Mouse (Mus musculus) heart, embryonic 15.5 days (tissue): Measurements from ENCODE around the gene Milr1. TPM values are rescaled to one million over a fixed set of nuclear protein-coding genes. Genes with fewer than 3 reads are reported as not detected.

ENCODE experiments used
- ATAC-seq: fragments of 200-750 bp; cut with Nextera tagmentation; replicated peaks from 2 replicates; pipeline ENCODE4 v1.8.0; 2017; ENCODE audit warnings: low read depth, moderate TSS enrichment; ENCODE audit not compliant: insufficient number of reproducible peaks, insufficient read depth, low FRiP score
- H3K27ac ChIP-seq: fragments of 300-500 bp; sonication (generic); 2 replicates; pipeline ENCODE4 v1.5.1; 2015; ENCODE audit warnings: mild to moderate bottlenecking, inconsistent platforms
- H3K27me3 ChIP-seq: fragments of 300-500 bp; sonication (generic); 2 replicates; pipeline ENCODE4 v1.6.1; 2015; ENCODE audit warnings: inconsistent platforms
- H3K36me3 ChIP-seq: fragments of 300-500 bp; sonication (generic); 2 replicates; pipeline ENCODE4 v1.6.1; 2015; ENCODE audit warnings: mild to moderate bottlenecking, inconsistent platforms
- H3K4me1 ChIP-seq: fragments of 300-500 bp; sonication (generic); replicated peaks from 2 replicates; pipeline ENCODE4 v1.6.1; 2015; ENCODE audit warnings: inconsistent platforms
- H3K4me2 ChIP-seq: fragments of 300-500 bp; sonication (generic); 2 replicates; pipeline ENCODE4 v1.6.1; 2015; ENCODE audit warnings: inconsistent platforms, mild to moderate bottlenecking, moderate library complexity
- H3K4me3 ChIP-seq: fragments of 300-500 bp; sonication (generic); 2 replicates; pipeline ENCODE4 v1.5.1; 2015; ENCODE audit warnings: mild to moderate bottlenecking, inconsistent platforms
- H3K9ac ChIP-seq: fragments of 300-500 bp; sonication (generic); 2 replicates; pipeline ENCODE4 v1.6.1; 2015; ENCODE audit warnings: mild to moderate bottlenecking, inconsistent platforms
- H3K9me3 ChIP-seq: fragments of 300-500 bp; sonication (generic); replicated peaks from 2 replicates; pipeline ENCODE4 v1.6.1; 2016; ENCODE audit warnings: inconsistent platforms
- WGBS: fragments of 180-500 bp; shearing (Covaris S2); methylation state at CpG from one replicate; pipeline ENCODE4 v1.1.7; 2015; ENCODE audit warnings: mixed read lengths; 5-methylcytosine and 5-hydroxymethylcytosine counted together
- polyA plus RNA-seq: library from polyadenylated mRNA; unstranded; fragments of >200 nt; fragmentation: Nextera tagmentation; extraction: Ambion mirVana; gene quantifications from 2 replicates; pipeline ENCODE4 v1.2.1, GENCODE M21; 2015

Milr1 gene
- polyA plus RNA-seq = 0.88 and 2.6 TPM in 2 replicates

DNA sequence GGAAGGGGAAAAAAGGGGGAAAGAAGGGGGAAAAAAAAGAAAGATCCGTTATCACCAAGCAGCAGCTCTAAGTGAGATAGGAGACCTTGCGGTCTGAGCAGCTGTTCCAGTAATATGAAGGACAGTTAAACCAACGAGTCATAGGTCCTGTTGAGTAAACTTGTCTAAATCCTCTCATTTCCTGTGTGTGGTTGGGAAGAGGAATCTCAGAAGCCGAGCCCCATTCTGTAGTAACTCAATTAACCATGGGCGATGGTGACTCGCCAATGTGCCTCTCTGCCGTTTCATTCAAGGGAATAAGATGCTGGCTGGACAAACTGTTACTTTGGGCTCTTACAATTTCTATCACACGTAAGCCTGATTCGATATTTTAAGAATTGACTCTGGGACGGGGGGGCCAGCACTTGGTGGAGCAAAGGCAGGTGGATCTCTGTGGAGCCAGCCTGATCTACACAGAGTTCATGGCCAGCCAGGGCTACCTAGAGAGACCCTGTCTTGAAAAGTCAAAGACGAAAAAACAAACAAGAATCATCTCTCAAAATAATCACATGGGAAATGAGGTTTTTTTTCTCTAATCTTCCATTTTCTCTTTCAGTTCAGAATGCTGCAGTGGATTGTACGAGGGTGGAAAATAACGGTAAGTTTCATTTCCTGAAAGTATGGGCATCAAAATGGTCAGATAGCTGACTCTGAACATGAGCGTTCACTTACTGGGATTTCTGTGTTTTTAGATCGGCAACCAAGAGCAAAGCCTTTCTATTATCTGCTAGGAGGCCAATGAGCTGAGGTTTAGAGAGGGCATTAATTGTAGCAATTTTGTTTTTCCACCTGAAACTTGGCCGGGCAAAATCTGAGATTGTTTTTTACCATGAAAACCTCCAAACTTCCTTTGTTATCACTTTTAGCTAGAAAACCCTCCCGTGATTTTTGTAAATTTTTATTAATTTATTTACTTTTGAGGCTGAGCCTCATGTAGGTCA, at the start of gene Milr1:
Gene Milr1, plus strand, starts transcription at position 188 of the 980 bp plus-strand sequence.
- Histone ChIP-seq H3K27ac (peak within 1 kb of the TSS; percentile 48; the same call in 1 of the 2 replicates), H3K27me3 (no peaks in the 10 kb centered on the region), H3K9me3 (no peaks in the 10 kb centered on the region), H3K4me3 (0 out of 2 replicates have a peak within 1 kb of the TSS, but pooled peaks have one; percentile 9), H3K4me1 (no peaks in the 10 kb centered on the region), H3K9ac (no peak within 1 kb of the TSS), H3K36me3 (no peaks in the 10 kb centered on the region), H3K4me2 (0 out of 2 replicates have a peak within 1 kb of the TSS, but pooled peaks have one; percentile 15)
- ATAC-seq = no peak
- 68% methylated on average over 17 of the region's 17 CpGs for WGBS

DNA sequence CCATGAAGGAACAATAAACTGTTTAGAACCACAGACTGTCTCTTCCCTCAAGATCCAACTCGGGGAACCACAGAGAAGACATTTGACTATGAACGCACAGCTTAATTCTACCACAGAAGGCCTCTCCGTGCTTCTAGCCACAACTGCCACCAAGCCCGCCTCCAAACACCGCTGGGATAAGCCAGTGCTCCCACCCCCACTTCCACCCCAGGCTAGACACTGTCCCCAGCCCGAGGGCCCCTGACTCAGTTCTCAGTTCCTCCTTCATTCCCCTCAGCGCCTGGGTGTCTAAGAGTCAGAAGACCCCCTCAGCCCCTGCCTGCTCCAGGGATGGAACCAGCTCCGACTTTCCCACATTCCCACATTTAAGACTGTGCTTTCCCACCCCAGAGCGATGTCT, 49.4 kb upstream of the Milr1 start:
- Histone ChIP-seq H3K4me1 (peaks cover 4% of the 10 kb centered on the region; the same call in 1 of the 2 replicates), H3K27ac (no peak overlapping the region), H3K36me3 (no peaks in the 10 kb centered on the region), H3K27me3 (no peaks in the 10 kb centered on the region), H3K4me3 (no peak overlapping the region), H3K9ac (no peak overlapping the region), H3K4me2 (no peak overlapping the region), H3K9me3 (no peaks in the 10 kb centered on the region; the same call in 1 of the 2 replicates)
- ATAC-seq = no peak
- WGBS = 74% methylated on average over 9 of the region's 9 CpGs

DNA sequence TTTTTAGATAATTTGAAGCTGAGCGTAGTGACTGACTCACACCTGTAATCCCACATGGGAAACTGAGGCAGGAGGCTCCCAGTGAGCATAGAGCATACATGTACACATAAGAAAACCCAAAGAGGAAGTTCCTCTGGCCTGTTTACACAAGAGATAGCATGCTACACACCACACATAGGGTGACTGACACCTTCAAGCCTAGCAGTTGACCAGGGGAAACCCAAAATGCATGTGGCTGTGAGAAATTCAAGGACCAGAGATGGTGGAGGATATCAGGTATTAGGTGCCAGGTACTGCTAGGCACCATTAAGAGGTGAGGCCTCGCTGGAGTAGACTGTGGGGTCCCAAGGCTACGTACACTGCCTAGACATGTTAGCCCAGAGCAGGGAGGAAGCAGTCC, 48.4 kb upstream of the Milr1 start:
- WGBS = 81% methylated on average over 3 of the region's 3 CpGs

DNA sequence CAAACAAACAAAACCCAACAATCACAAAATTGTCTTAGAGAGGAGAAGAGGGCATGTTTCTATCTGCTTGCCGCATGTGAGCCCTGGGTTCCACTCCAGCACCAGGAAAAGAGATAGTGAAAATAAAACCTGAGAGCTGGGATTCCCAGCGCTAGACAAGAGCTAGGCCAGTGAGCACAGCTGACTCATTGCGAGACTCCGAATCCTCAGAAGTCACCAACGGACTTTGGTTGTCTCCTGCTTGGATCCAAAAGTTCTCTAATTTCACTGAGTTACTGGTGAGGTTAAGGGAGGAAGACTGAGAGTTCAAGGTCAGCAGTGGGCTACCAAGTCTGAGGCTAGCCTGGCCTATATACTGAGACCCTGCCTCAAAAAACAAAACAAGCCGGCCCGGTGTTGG, 47.1 kb upstream of the Milr1 start:
- H3K9me3 ChIP-seq = no peaks in the 10 kb centered on the region
- 92% methylated on average over 7 of the region's 7 CpGs for WGBS
- H3K4me1 ChIP-seq = peaks cover 15% of the 10 kb centered on the region
- ATAC-seq = no peak
- H3K4me3 ChIP-seq = no peak overlapping the region
- H3K27me3 ChIP-seq = no peaks in the 10 kb centered on the region
- no peak overlapping the region for H3K27ac ChIP-seq
- no peaks in the 10 kb centered on the region for H3K36me3 ChIP-seq
- no peak overlapping the region for H3K9ac ChIP-seq
- no peak overlapping the region for H3K4me2 ChIP-seq

More for the DNA sequence above, 48.4 kb upstream of the Milr1 start:
- H3K27ac ChIP-seq = no peak overlapping the region
- H3K4me2 ChIP-seq = no peak overlapping the region
- H3K27me3 ChIP-seq = no peaks in the 10 kb centered on the region
- H3K9me3 ChIP-seq = no peaks in the 10 kb centered on the region; the same call in 1 of the 2 replicates
- H3K4me1 ChIP-seq = peaks cover 11% of the 10 kb centered on the region
- no peak overlapping the region for H3K9ac ChIP-seq
- H3K4me3 ChIP-seq = no peak overlapping the region
- ATAC-seq = no peak
- no peaks in the 10 kb centered on the region for H3K36me3 ChIP-seq

DNA sequence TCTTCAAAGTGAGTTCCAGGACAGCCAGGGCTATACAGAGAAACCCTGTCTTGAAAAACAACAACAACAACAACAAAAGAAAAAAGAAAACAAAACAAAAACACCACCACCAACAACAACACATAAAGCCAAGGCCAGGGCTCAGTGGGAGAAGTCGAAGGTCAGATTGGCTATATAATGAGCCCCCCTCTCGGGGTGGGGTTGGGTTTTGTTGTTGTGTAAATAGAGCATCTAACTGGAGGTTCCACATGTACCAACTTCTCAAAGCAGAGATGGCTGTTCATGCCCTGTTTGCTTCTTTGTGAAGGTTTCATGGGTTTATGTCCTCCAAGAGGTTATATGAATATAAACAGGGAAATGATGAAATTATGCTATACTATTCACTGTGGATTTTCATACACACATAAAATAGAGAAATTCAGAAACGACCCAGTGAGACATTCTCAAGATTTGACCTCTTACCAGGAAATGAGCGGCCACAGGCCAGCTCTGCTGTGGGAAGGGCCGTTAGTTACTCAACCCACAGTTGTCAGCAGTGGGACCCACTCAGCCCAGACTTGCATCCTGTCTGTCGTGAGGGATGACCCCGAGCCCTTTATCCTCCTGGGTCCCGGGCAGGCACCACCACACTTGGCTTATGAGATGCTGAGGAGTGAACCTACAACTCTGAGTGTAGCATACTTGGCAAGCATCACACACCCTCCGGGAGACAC, 46.5 kb upstream of the Milr1 start:
- no peak for ATAC-seq
- 67% methylated on average over 9 of the region's 9 CpGs for WGBS
- H3K9ac ChIP-seq = no peak overlapping the region
- no peak overlapping the region for H3K4me2 ChIP-seq
- H3K36me3 ChIP-seq = no peaks in the 10 kb centered on the region
- no peak overlapping the region for H3K4me3 ChIP-seq
- no peaks in the 10 kb centered on the region for H3K9me3 ChIP-seq
- no peak overlapping the region for H3K27ac ChIP-seq
- peaks cover 16% of the 10 kb centered on the region for H3K4me1 ChIP-seq
- no peaks in the 10 kb centered on the region for H3K27me3 ChIP-seq

DNA sequence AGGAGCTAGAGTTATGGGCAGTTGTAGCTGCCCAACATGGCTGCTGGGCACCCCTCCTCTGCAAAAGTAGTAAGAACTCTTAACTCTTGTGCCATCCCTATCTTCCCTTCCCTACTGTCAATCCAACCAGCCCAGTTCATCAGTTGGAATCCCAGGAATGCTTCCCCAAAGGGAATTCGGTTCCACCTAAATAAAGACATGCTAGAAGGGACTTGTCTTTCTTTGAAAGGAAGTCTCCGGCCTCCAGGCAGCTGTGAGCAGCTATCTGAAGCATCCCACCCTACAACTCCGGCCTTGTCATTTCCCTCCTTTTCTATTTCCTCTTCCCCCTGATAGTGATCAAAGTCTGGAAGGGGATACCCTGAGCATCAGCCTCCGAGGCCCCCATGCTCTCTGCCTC, 44.8 kb upstream of the Milr1 start:
- H3K4me1 ChIP-seq = peaks cover 19% of the 10 kb centered on the region
- no peaks in the 10 kb centered on the region for H3K36me3 ChIP-seq
- no peak overlapping the region for H3K27ac ChIP-seq
- ATAC-seq = no peak
- 19% methylated on average over 4 of the region's 4 CpGs for WGBS
- no peak overlapping the region for H3K4me3 ChIP-seq
- no peak overlapping the region for H3K4me2 ChIP-seq
- no peaks in the 10 kb centered on the region for H3K9me3 ChIP-seq
- H3K9ac ChIP-seq = no peak overlapping the region
- H3K27me3 ChIP-seq = no peaks in the 10 kb centered on the region

DNA sequence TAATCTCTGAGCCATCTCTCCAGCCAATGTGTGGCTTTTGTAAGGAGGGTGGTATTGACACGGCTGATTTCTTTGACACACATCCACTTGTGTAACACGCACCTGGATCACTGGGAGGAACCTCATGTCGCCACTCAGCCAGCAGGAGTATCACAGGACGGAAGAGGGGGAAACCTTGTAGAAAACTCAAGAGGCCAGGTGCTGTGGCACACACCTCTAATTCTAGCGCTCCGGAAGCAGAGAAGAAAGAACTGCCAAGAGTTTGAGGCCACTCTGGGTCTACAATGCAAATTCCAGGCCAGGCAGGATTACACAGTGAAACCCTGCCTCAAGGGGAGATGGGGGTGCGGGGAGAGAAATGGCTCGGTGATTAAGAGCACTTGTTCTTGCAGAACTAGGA, 43.9 kb upstream of the Milr1 start:
- Histone ChIP-seq H3K9ac (no peak overlapping the region), H3K27me3 (no peaks in the 10 kb centered on the region), H3K27ac (no peak overlapping the region), H3K4me2 (no peak overlapping the region), H3K36me3 (no peaks in the 10 kb centered on the region), H3K4me3 (no peak overlapping the region), H3K4me1 (peaks cover 19% of the 10 kb centered on the region), H3K9me3 (no peaks in the 10 kb centered on the region)
- no peak for ATAC-seq
- WGBS = 66% methylated on average over 8 of the region's 8 CpGs

DNA sequence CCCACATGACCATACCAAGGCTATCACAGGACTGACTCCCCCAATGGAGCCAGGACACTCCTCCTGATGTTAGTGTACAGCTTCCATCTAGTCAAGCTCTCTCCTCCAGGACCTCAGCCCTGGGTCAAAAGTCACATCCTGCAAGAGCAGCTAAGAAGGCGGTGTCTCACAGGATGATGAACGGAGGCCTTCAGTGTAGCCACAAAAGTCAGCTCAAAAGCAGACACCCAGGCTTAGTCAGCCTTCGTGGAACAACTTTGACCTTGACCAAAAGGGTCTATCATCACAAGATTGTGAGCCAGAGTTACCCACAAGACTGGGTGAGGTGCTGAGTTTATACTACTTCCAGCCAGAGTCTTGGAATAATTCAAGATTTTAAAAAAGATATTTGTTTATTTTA, 43.2 kb upstream of the Milr1 start:
- Histone ChIP-seq H3K27me3 (no peaks in the 10 kb centered on the region), H3K9me3 (no peaks in the 10 kb centered on the region), H3K4me1 (peaks cover 19% of the 10 kb centered on the region), H3K27ac (no peak overlapping the region), H3K36me3 (no peaks in the 10 kb centered on the region), H3K9ac (no peak overlapping the region), H3K4me2 (0 out of 2 replicates have a peak overlapping the region, but pooled peaks have one; percentile 8), H3K4me3 (no peak overlapping the region)
- 53% methylated on average over 3 of the region's 3 CpGs for WGBS
- ATAC-seq = no peak

DNA sequence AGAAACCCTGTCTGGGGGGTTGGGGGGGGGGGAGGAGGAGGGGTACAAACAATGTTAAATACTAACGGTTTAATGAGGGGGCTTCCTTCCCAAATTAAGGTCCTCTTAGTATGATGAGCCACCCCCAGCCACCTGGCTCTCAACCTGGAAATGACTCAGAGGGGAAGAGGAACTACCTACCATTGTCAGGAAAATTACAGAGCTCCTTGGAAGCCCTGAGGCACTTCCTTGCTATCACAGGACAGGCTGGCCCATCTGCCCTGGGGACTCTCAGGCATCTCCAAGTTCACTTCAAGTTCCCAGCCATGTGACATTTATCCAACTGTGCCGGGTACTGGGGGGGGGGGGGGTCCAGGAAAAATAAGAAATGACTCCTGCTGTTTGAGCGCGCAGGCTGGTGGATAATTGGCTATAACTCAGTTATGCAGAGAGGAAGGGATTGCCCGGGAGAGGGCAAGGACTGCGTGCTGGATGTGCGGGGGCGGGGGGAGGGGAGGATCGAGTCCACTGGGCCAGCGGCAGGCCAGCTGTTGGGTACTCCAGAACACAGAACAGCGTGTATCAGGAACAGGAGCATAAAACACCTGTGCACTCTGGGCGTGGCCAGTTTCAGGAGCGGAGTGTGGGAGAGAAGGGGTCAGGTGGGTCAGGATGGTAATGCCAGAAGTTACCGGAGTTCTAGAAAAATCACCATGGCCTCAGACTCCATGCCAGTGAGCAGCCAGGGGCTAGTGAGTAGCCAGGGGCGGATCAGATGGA, 41.6 kb upstream of the Milr1 start:
- Histone ChIP-seq H3K27ac (no peak overlapping the region; the same call in 1 of the 2 replicates), H3K4me1 (peaks cover 19% of the 10 kb centered on the region), H3K36me3 (no peaks in the 10 kb centered on the region), H3K4me3 (0 out of 2 replicates have a peak overlapping the region, but pooled peaks have one; percentile 3), H3K4me2 (peak overlapping the region; percentile 32), H3K9me3 (no peaks in the 10 kb centered on the region), H3K27me3 (no peaks in the 10 kb centered on the region), H3K9ac (no peak overlapping the region)
- ATAC-seq = 0 out of 2 replicates have a peak, but pooled peaks have one; percentile 13
- 44% methylated on average over 15 of the region's 15 CpGs for WGBS

DNA sequence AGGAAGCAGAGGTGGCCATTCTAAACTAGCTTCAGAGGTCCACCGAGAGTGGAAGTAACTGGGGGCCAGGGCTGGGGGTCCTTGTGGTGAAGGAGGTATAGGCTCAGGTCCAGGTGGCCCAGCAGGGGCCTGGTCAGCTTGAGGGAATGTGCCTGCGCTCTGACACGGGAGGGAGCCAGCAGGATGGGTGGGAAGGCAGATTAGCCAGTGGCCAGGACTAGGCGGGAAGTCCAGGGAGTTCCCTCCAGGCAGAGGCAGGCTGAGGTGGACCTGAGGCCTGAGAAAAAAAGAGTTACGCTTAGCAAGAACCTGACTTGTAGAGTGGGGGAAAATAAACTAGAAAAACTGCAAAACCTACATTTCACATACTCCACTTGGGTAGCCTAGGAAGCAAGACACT, 40.2 kb upstream of the Milr1 start:
- H3K36me3 ChIP-seq = no peaks in the 10 kb centered on the region
- peak overlapping the region; percentile 32; the same call in 1 of the 2 replicates for H3K4me2 ChIP-seq
- 58% methylated on average over 5 of the region's 5 CpGs for WGBS
- H3K4me3 ChIP-seq = peak overlapping the region; percentile 7; the same call in 1 of the 2 replicates
- H3K4me1 ChIP-seq = peaks cover 19% of the 10 kb centered on the region
- peak overlapping the region; percentile 47; the same call in 1 of the 2 replicates for H3K27ac ChIP-seq
- no peak for ATAC-seq
- no peaks in the 10 kb centered on the region for H3K9me3 ChIP-seq
- H3K9ac ChIP-seq = no peak overlapping the region
- no peaks in the 10 kb centered on the region for H3K27me3 ChIP-seq
